Mouse (Mus musculus) erythroblast, embryonic 14.5 days (primary cell): ENCODE results near the gene Stx19.

Source experiments
- GATA1 ChIP-seq: IDR thresholded peaks from 2 replicates; pipeline ENCODE4 v1.6.1; 2012; ENCODE audit warnings: low read length, inconsistent platforms, mixed read lengths
- TAL1 ChIP-seq: IDR thresholded peaks from 3 replicates; pipeline ENCODE4 v1.6.1; 2012; ENCODE audit warnings: low read length, inconsistent platforms, mixed read lengths

GRCm38 (mm10) chr16:62854191-62855068 is 40.0 kb downstream of the Stx19 start, which contains the start of gene Pros1:
- TF ChIP-seq GATA1, result no peak
- TF ChIP-seq TAL1, result no peak
